Mouse (Mus musculus): ENCODE data around the gene Gapdhs.
"Not testable (repeated sequence)": the region's sequence is repeated elsewhere in the genome, so short reads cannot be mapped to it uniquely, and the experiment has no call there.

Gapdhs gene

GRCm38 (mm10) chr7:30743617-30744016, at the start of gene Gapdhs:
Gapdhs (minus strand) TSS chr7:30743681.
- DNase-seq (ENCODE audit: low read depth, low spot score), result not testable (repeated sequence)

- DNase-seq (ENCODE audit: low read depth, low spot score), result no peak
Observed at GRCm38 (mm10) chr7:30791921-30792320, 48.4 kb upstream of the Gapdhs start.

- DNase-seq (ENCODE audit: low read depth, low spot score), result no peak
Observed at GRCm38 (mm10) chr7:30790141-30790540, 46.7 kb upstream of the Gapdhs start.

GRCm38 (mm10) chr7:30787377-30788022, 44.0 kb upstream of the Gapdhs start, which contains the start of gene Krtdap:
Krtdap (plus strand) TSS chr7:30787896.
- no peak for DNase-seq (ENCODE audit: low read depth, low spot score)

GRCm38 (mm10) chr7:30785721-30786546, 42.5 kb upstream of the Gapdhs start:
- DNase-seq (ENCODE audit: low read depth, low spot score), result no peak

GRCm38 (mm10) chr7:30785154-30785553, 41.7 kb upstream of the Gapdhs start:
- DNase-seq (ENCODE audit: low read depth, low spot score), result no peak

- no peak for DNase-seq (ENCODE audit: low read depth, low spot score)
Observed at GRCm38 (mm10) chr7:30782658-30783057, 39.2 kb upstream of the Gapdhs start.

GRCm38 (mm10) chr7:30781792-30782191, 38.3 kb upstream of the Gapdhs start:
- no peak for DNase-seq (ENCODE audit: low read depth, low spot score)

GRCm38 (mm10) chr7:30777911-30778310, 34.4 kb upstream of the Gapdhs start:
- no peak for DNase-seq (ENCODE audit: low read depth, low spot score)

- peak; percentile 43 for DNase-seq (ENCODE audit: low read depth, low spot score)
Observed at GRCm38 (mm10) chr7:30777081-30777579, 33.6 kb upstream of the Gapdhs start.

- no peak for DNase-seq (ENCODE audit: low read depth, low spot score)
Observed at GRCm38 (mm10) chr7:30776104-30776503, 32.6 kb upstream of the Gapdhs start.

- DNase-seq (ENCODE audit: low read depth, low spot score), result no peak
Observed at GRCm38 (mm10) chr7:30769236-30769635, 25.8 kb upstream of the Gapdhs start.

- no peak for DNase-seq (ENCODE audit: low read depth, low spot score)
Observed at GRCm38 (mm10) chr7:30766408-30766807, 22.9 kb upstream of the Gapdhs start.

GRCm38 (mm10) chr7:30765173-30765572, 21.7 kb upstream of the Gapdhs start:
- DNase-seq (ENCODE audit: low read depth, low spot score), result no peak

GRCm38 (mm10) chr7:30763456-30763855, 20.0 kb upstream of the Gapdhs start, which contains the start of gene Dmkn:
Dmkn (plus strand) TSS chr7:30763756.
- no peak for DNase-seq (ENCODE audit: low read depth, low spot score)

- no peak for DNase-seq (ENCODE audit: low read depth, low spot score)
Observed at GRCm38 (mm10) chr7:30761769-30762352, 18.4 kb upstream of the Gapdhs start.

GRCm38 (mm10) chr7:30758853-30759252, 15.4 kb upstream of the Gapdhs start:
- no peak for DNase-seq (ENCODE audit: low read depth, low spot score)

- DNase-seq (ENCODE audit: low read depth, low spot score), result no peak
Observed at GRCm38 (mm10) chr7:30757001-30757400, 13.5 kb upstream of the Gapdhs start.

- no peak for DNase-seq (ENCODE audit: low read depth, low spot score)
Observed at GRCm38 (mm10) chr7:30751086-30751669, 7.7 kb upstream of the Gapdhs start, which contains the start of gene Sbsn. Sbsn (plus strand) TSS chr7:30751471.

- DNase-seq (ENCODE audit: low read depth, low spot score), result no peak
Observed at GRCm38 (mm10) chr7:30749824-30750606, 6.5 kb upstream of the Gapdhs start.

All from WW6 (cell line).